Mouse (Mus musculus) heart, embryonic 11.5 days (tissue): ENCODE data around the gene Hnrnpl. TPM values are rescaled to one million over a fixed set of nuclear protein-coding genes. Genes with fewer than 3 reads are reported as not detected.

ENCODE experiments used
- ATAC-seq: fragments of 200-750 bp; cut with Nextera tagmentation; replicated peaks from 2 replicates; pipeline ENCODE4 v1.8.0; 2017; ENCODE audit warnings: moderate library complexity; ENCODE audit not compliant: insufficient number of reproducible peaks, low FRiP score, low TSS enrichment
- H3K27ac ChIP-seq: fragments of 300-500 bp; sonication (generic); 2 replicates; pipeline ENCODE4 v1.5.1; 2014; ENCODE audit warnings: mild to moderate bottlenecking, low read depth, low read length
- H3K27me3 ChIP-seq: fragments of 300-500 bp; sonication (generic); 2 replicates; pipeline ENCODE4 v1.6.1; 2014; ENCODE audit warnings: mild to moderate bottlenecking, low read length, mixed read lengths; ENCODE audit not compliant: control insufficient read depth, insufficient read depth
- H3K36me3 ChIP-seq: fragments of 300-500 bp; sonication (generic); 2 replicates; pipeline ENCODE4 v1.6.1; 2014; ENCODE audit warnings: mild to moderate bottlenecking, low read length, moderate library complexity, mixed read lengths; ENCODE audit not compliant: control insufficient read depth, insufficient read depth
- H3K4me1 ChIP-seq: fragments of 300-500 bp; sonication (generic); 2 replicates; pipeline ENCODE4 v1.6.1; 2014; ENCODE audit warnings: low read length; ENCODE audit not compliant: control insufficient read depth, insufficient read depth
- H3K4me2 ChIP-seq: fragments of 300-500 bp; sonication (generic); 2 replicates; pipeline ENCODE4 v1.6.1; 2014; ENCODE audit warnings: mild to moderate bottlenecking, moderate library complexity
- H3K4me3 ChIP-seq: fragments of 300-500 bp; sonication (generic); 2 replicates; pipeline ENCODE4 v1.5.1; 2014; ENCODE audit warnings: low read depth, low read length
- H3K9ac ChIP-seq: fragments of 300-500 bp; sonication (generic); 2 replicates; pipeline ENCODE4 v1.6.1; 2014; ENCODE audit warnings: mild to moderate bottlenecking, low read depth, low read length, moderate library complexity
- H3K9me3 ChIP-seq: fragments of 300-500 bp; sonication (generic); replicated peaks from 2 replicates; pipeline ENCODE4 v1.6.1; 2016; ENCODE audit warnings: low read length; ENCODE audit not compliant: control insufficient read depth
- WGBS: fragments of 180-500 bp; shearing (Covaris S2); extraction: QIAGEN DNeasy Blood & Tissue Kit; methylation state at CpG from one replicate; pipeline ENCODE4 v1.1.7; 2014; ENCODE audit not compliant: insufficient replicate concordance; 5-methylcytosine and 5-hydroxymethylcytosine counted together
- polyA plus RNA-seq: library from polyadenylated mRNA; unstranded; fragments of >200 nt; fragmentation: Nextera tagmentation; extraction: Ambion mirVana; gene quantifications from 2 replicates; pipeline ENCODE4 v1.2.1, GENCODE M21; 2014

Hnrnpl gene
- polyA plus RNA-seq, 1 experiment from 2014 or later = 210 TPM

GRCm38 (mm10) chr7:28819571-28819970 is 11.2 kb downstream of the Hnrnpl start:
- WGBS = 88% methylated on average over 4 of the region's 4 CpGs
- ATAC-seq = no peak
- Histone ChIP-seq H3K9ac (no peak overlapping the region), H3K27me3 (no peaks in the 10 kb centered on the region), H3K9me3 (no peaks in the 10 kb centered on the region), H3K4me3 (no peak overlapping the region), H3K27ac (no peak overlapping the region), H3K4me1 (peaks cover 35% of the 10 kb centered on the region), H3K36me3 (peaks cover 76% of the 10 kb centered on the region), H3K4me2 (no peak overlapping the region)

GRCm38 (mm10) chr7:28820358-28821260 is 12.3 kb downstream of the Hnrnpl start:
- no peak overlapping the region for H3K4me2 ChIP-seq
- ATAC-seq = no peak

GRCm38 (mm10) chr7:28821261-28821831 is 13.0 kb downstream of the Hnrnpl start:
- no peak overlapping the region for H3K4me3 ChIP-seq
- no peak overlapping the region for H3K27ac ChIP-seq
- WGBS = 65% methylated on average over 10 of the region's 10 CpGs
- no peak for ATAC-seq
- H3K9ac ChIP-seq = no peak overlapping the region
- H3K4me1 ChIP-seq = peaks cover 30% of the 10 kb centered on the region
- H3K36me3 ChIP-seq = peaks cover 61% of the 10 kb centered on the region
- H3K27me3 ChIP-seq = no peaks in the 10 kb centered on the region
- H3K4me2 ChIP-seq = no peak overlapping the region
- no peaks in the 10 kb centered on the region for H3K9me3 ChIP-seq

More at GRCm38 (mm10) chr7:28820358-28821260, 12.3 kb downstream of the Hnrnpl start:
- H3K4me1 ChIP-seq = peaks cover 32% of the 10 kb centered on the region
- no peaks in the 10 kb centered on the region for H3K27me3 ChIP-seq
- 0 out of 2 replicates have a peak overlapping the region, but pooled peaks have one; percentile 29 for H3K27ac ChIP-seq
- peaks cover 68% of the 10 kb centered on the region for H3K36me3 ChIP-seq
- H3K9ac ChIP-seq = no peak overlapping the region
- WGBS = 74% methylated on average over 12 of the region's 12 CpGs
- H3K9me3 ChIP-seq = no peaks in the 10 kb centered on the region
- H3K4me3 ChIP-seq = no peak overlapping the region

GRCm38 (mm10) chr7:28822556-28822955 is 14.2 kb downstream of the Hnrnpl start:
- no peak overlapping the region for H3K4me2 ChIP-seq
- ATAC-seq = no peak
- no peaks in the 10 kb centered on the region for H3K27me3 ChIP-seq
- no peaks in the 10 kb centered on the region for H3K9me3 ChIP-seq
- no peak overlapping the region for H3K9ac ChIP-seq
- peaks cover 49% of the 10 kb centered on the region for H3K36me3 ChIP-seq
- no peak overlapping the region for H3K4me3 ChIP-seq
- WGBS = 86% methylated on average over 1 of the region's 1 CpGs
- peaks cover 26% of the 10 kb centered on the region for H3K4me1 ChIP-seq
- H3K27ac ChIP-seq = no peak overlapping the region

GRCm38 (mm10) chr7:28822993-28823903 is 14.9 kb downstream of the Hnrnpl start:
- Histone ChIP-seq H3K4me2 (no peak overlapping the region), H3K27me3 (no peaks in the 10 kb centered on the region), H3K4me3 (no peak overlapping the region), H3K9ac (no peak overlapping the region), H3K27ac (no peak overlapping the region), H3K9me3 (no peaks in the 10 kb centered on the region), H3K36me3 (peaks cover 42% of the 10 kb centered on the region), H3K4me1 (peaks cover 23% of the 10 kb centered on the region)
- 53% methylated on average over 10 of the region's 10 CpGs for WGBS
- no peak for ATAC-seq

- no peak for ATAC-seq
- Histone ChIP-seq H3K9ac (no peak overlapping the region), H3K4me2 (no peak overlapping the region), H3K27me3 (no peaks in the 10 kb centered on the region), H3K4me3 (no peak overlapping the region), H3K9me3 (no peaks in the 10 kb centered on the region), H3K27ac (no peak overlapping the region), H3K36me3 (peaks cover 36% of the 10 kb centered on the region), H3K4me1 (peaks cover 23% of the 10 kb centered on the region)
- WGBS = 53% methylated on average over 2 of the region's 2 CpGs
Measured at GRCm38 (mm10) chr7:28823932-28824331, 15.6 kb downstream of the Hnrnpl start.

GRCm38 (mm10) chr7:28824941-28825685 is 16.8 kb downstream of the Hnrnpl start, which contains the start of gene Ech1:
Ech1 (plus strand) TSS chr7:28825217.
- ATAC-seq = peak; percentile 73
- peak within 1 kb of the TSS; percentile 71 for H3K9ac ChIP-seq
- peak within 1 kb of the TSS; percentile 65 for H3K4me2 ChIP-seq
- H3K27ac ChIP-seq = peak within 1 kb of the TSS; percentile 88
- peak within 1 kb of the TSS; percentile 45 for H3K4me3 ChIP-seq
- H3K27me3 ChIP-seq = no peaks in the 10 kb centered on the region
- peaks cover 29% of the 10 kb centered on the region for H3K36me3 ChIP-seq
- WGBS = 2% methylated on average over 33 of the region's 33 CpGs
- no peaks in the 10 kb centered on the region for H3K9me3 ChIP-seq
- H3K4me1 ChIP-seq = peaks cover 15% of the 10 kb centered on the region
